Mouse (Mus musculus) lung, postnatal 0 days (tissue): ENCODE measurements at regions not wholly inside any gene's neighbourhood (a gene's known extent, or its start where the extent isn't known, plus 50 kb on each side); places are given as distances from the start of the nearest gene placed in this dataset.

Experiments
- ATAC-seq: fragments of 200-750 bp; cut with Nextera tagmentation; 2 replicates; pipeline ENCODE4 v1.8.0; 2017; ENCODE audit warnings: moderate library complexity
- DNase-seq: peaks from one replicate; pipeline ENCODE4 v3.0.0-alpha.2; 2016; ENCODE audit warnings: low spot score
- H3K27ac ChIP-seq: fragments of 300-500 bp; sonication (generic); 2 replicates; pipeline ENCODE4 v1.5.1; 2014; ENCODE audit warnings: antibody characterized with exemption, mild to moderate bottlenecking, low read length, mixed read lengths
- H3K27me3 ChIP-seq: fragments of 300-500 bp; sonication (generic); replicated peaks from 2 replicates; pipeline ENCODE4 v1.6.1; 2014; ENCODE audit warnings: low read length, mixed read lengths; ENCODE audit not compliant: insufficient read depth
- H3K36me3 ChIP-seq: fragments of 300-500 bp; sonication (generic); 2 replicates; pipeline ENCODE4 v1.6.1; 2014; ENCODE audit warnings: low read length, mixed read lengths; ENCODE audit not compliant: insufficient read depth
- H3K4me1 ChIP-seq: fragments of 300-500 bp; sonication (generic); 2 replicates; pipeline ENCODE4 v1.6.1; 2014; ENCODE audit warnings: antibody characterized with exemption, low read depth, low read length, mixed read lengths; ENCODE audit not compliant: insufficient read depth
- H3K4me2 ChIP-seq: fragments of 300-500 bp; sonication (generic); replicated peaks from 2 replicates; pipeline ENCODE4 v1.6.1; 2014; ENCODE audit warnings: low read depth, mild to moderate bottlenecking, low read length, moderate library complexity, mixed read lengths
- H3K4me3 ChIP-seq: fragments of 300-500 bp; sonication (generic); 2 replicates; pipeline ENCODE4 v1.5.1; 2014; ENCODE audit warnings: low read depth, low read length
- H3K9ac ChIP-seq: fragments of 300-500 bp; sonication (generic); replicated peaks from 2 replicates; pipeline ENCODE4 v1.6.1; 2014; ENCODE audit warnings: low read depth, mild to moderate bottlenecking
- H3K9me3 ChIP-seq: fragments of 300-500 bp; sonication (generic); 2 replicates; pipeline ENCODE4 v1.6.1; 2016; ENCODE audit warnings: low read length, mixed read lengths
- CTCF ChIP-seq: IDR thresholded peaks from 2 replicates; pipeline ENCODE4 v1.5.1; 2016; ENCODE audit warnings: antibody characterized with exemption, mild to moderate bottlenecking
- EP300 ChIP-seq: IDR thresholded peaks from 2 replicates; pipeline ENCODE4 v1.6.1; 2016; ENCODE audit warnings: antibody characterized with exemption, mild to moderate bottlenecking, control low read depth
- WGBS: fragments of 180-500 bp; shearing (Covaris S2); extraction: QIAGEN DNeasy Blood & Tissue Kit; methylation state at CpG from one replicate; pipeline ENCODE4 v1.1.7; 2014; 5-methylcytosine and 5-hydroxymethylcytosine counted together

DNA sequence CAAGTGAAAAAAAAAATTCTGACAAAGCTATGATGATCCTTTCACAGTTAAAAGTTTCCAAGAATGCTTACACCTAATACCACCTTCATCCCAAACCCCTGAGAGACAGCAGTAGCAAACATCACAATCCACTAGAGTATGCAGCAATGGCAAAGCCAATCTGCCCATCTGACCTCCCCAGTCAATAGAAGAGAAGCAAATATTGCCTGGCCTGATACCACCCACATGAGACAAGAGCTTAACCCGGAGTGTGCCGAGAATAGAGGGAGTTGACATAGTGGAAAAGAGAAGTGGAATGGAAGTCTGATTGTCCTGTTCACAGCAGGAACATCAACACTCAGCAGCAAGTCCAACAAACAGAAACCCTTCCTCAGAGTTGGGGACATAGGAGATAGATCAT is 219.9 kb upstream of the Pou3f3 start:
- H3K9ac ChIP-seq: no peak overlapping the region
- no peak for ATAC-seq
- DNase-seq: no peak
- H3K4me3 ChIP-seq: no peak overlapping the region
- no peak for TF ChIP-seq CTCF
- no peak for TF ChIP-seq EP300
- H3K36me3 ChIP-seq: no peaks in the 10 kb centered on the region
- H3K27me3 ChIP-seq: no peaks in the 10 kb centered on the region
- H3K4me1 ChIP-seq: no peaks in the 10 kb centered on the region
- H3K9me3 ChIP-seq: no peaks in the 10 kb centered on the region
- 57% methylated on average over 2 of the region's 2 CpGs for whole genome bisulfite sequencing
- no peak overlapping the region for H3K27ac ChIP-seq
- no peak overlapping the region for H3K4me2 ChIP-seq

DNA sequence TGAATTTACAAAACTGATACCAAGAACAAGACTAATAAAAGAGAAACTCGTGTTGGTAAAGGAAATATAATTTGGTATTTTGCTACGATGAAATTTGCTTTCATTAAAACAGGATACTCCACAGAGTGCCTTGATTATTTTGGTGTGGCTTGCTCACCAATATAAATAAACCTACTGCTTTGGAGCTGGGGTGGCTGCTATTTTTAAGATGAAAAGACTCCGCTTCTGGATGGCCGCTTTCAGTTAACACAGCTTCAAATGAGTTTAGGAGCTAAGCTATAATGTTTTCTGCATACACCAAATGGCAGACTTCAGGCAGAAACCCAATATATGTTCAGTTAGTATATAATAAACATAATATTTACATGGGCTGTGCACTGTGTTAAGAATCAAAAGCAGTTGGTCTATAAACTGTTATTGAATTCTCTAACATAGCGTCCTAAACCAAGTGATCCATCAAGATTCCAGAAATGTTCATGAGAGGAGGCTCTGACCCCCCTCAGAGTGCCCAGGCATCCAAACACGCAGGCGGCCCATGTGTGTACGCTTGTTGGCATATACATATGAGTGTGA is 215.1 kb upstream of the Pou3f3 start:
- Histone ChIP-seq H3K9ac (no peak overlapping the region), H3K27ac (no peak overlapping the region), H3K4me2 (no peak overlapping the region), H3K9me3 (no peaks in the 10 kb centered on the region), H3K4me1 (no peaks in the 10 kb centered on the region), H3K4me3 (no peak overlapping the region), H3K27me3 (no peaks in the 10 kb centered on the region), H3K36me3 (no peaks in the 10 kb centered on the region)
- ATAC-seq: no peak
- no peak for DNase-seq
- TF ChIP-seq EP300 (no peak), CTCF (no peak)
- WGBS: 47% methylated on average over 8 of the region's 8 CpGs

DNA sequence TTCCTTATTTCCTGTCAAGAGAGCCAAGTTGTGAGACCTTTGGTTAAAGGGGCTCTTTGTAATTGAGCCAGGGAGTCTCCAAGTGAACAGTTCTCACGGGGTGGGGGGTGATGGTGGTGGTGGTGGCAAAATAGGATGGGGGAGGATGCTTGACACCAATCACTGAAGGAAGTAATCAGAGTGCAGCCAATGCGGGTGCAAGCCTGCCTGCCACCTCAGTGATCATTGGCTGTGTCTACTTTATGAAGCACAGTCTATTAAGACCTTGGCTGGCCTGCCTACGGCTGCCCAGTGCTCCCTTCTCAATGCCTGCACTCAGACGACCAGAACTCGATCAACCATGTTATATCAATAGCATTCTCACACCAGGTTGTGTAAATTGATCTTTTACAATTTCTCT is 206.0 kb upstream of the Pou3f3 start:
- TF ChIP-seq EP300 (no peak), CTCF (no peak)
- ATAC-seq (no peak), DNase-seq (no peak)
- Histone ChIP-seq H3K9ac (no peak overlapping the region), H3K4me1 (no peaks in the 10 kb centered on the region), H3K4me2 (no peak overlapping the region), H3K4me3 (no peak overlapping the region), H3K27me3 (no peaks in the 10 kb centered on the region), H3K36me3 (no peaks in the 10 kb centered on the region), H3K9me3 (no peaks in the 10 kb centered on the region), H3K27ac (no peak overlapping the region)
- 76% methylated on average over 5 of the region's 5 CpGs for WGBS

DNA sequence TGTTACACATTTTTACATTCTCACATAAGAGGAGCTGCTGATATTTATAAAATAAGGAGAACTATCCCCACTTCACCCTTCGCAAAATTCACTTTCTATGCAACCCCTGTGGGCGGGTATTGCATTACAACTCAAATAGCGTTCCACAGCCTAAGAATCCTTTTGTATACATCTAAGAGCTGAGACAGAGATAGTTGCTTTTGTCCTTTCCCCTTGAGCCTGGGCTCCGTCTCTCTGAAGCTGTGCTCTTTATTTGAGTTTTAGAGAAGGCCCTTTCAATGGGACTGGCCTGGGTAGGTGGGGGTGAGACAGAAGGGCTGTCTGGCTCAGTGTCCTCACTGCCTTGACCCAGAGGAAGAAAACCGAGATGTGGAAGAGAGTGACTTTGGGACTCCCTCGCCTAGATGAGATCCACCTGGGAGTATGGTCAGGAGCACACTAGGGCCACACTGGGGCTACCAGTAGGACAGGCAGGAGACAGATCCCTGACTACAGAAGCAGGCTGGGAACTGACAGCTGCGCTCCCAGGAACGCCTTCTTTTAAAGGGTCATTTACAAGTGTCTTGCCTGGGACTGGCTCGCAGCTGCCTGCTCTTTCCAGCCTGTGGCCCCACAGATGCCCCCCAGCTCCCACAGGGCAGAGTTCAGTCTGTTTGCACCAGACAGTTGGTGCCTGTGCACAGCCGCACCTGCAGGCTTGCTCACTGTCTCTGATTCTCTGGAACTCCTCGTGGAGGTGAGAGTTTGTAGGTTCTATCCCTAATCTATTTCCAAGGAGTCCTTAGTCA is 204.5 kb upstream of the Pou3f3 start:
- no peaks in the 10 kb centered on the region for H3K27me3 ChIP-seq
- no peaks in the 10 kb centered on the region for H3K9me3 ChIP-seq
- 23% methylated on average over 11 of the region's 11 CpGs for WGBS
- no peak for ATAC-seq
- no peaks in the 10 kb centered on the region for H3K36me3 ChIP-seq
- H3K4me3 ChIP-seq: no peak overlapping the region
- no peak for DNase-seq
- peak overlapping the region; percentile 52 for H3K4me2 ChIP-seq
- no peak for TF ChIP-seq EP300
- H3K4me1 ChIP-seq: no peaks in the 10 kb centered on the region
- H3K27ac ChIP-seq: no peak overlapping the region
- no peak overlapping the region for H3K9ac ChIP-seq

DNA sequence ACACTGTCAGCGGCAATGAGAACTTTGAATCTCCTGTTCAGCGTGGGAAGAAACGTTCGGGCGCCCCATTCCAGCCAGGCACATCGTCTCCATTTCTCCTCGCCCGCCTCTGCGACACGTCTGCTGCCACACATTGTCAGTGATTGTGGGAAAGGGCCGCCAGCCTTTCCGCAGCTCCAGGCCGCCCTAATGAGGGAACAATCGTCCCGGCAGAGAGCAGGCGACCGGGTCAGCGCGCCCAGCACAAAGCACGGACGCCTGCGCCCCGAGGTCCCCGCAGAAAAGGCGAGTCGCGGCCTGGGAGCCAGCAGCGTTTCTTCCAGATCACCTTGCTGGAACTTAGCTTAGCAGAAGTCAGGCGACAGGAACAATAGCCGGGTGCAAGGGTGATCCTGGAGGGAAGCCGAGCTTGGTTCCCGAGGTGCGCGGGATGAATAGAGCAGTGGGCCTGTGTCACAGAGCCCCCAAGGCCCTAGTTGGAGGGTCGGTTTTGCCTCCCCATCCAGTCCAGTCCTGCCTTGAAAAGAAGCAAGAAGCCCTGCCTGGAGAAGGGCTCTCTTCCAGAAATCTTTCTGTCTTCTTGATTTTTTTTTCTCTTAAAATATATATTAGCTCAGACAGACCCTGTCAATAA is 203.8 kb upstream of the Pou3f3 start:
- WGBS: 5% methylated on average over 35 of the region's 35 CpGs
- TF ChIP-seq EP300 (no peak), CTCF (no peak)
- H3K4me3 ChIP-seq: peak overlapping the region; percentile 10; the same call in 1 of the 2 replicates
- peak overlapping the region; percentile 52 for H3K4me2 ChIP-seq
- no peak overlapping the region for H3K9ac ChIP-seq
- no peaks in the 10 kb centered on the region for H3K36me3 ChIP-seq
- H3K4me1 ChIP-seq: no peaks in the 10 kb centered on the region
- no peak overlapping the region for H3K27ac ChIP-seq
- ATAC-seq: no peak
- DNase-seq: no peak
- no peaks in the 10 kb centered on the region for H3K27me3 ChIP-seq
- no peaks in the 10 kb centered on the region for H3K9me3 ChIP-seq

DNA sequence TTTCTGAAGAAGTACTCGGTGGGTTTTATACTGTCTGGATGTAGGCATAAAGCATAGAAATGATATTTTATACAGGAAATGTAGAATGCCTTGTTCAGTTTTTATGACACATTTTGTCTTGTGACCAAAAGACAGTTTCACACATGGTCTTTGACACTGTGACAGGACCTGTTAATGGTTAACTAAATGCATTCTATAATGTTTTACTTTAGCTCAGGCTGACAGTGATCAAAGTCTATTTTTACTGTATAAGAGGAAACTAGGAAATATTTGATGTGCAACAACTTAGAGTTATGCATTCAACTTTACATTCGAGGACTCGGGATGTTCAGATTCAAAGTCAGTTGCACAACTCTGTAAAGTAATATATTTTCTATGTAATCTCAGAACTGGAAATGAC is 199.5 kb upstream of the Pou3f3 start:
- Histone ChIP-seq H3K4me2 (no peak overlapping the region), H3K9ac (no peak overlapping the region), H3K4me3 (no peak overlapping the region), H3K27me3 (no peaks in the 10 kb centered on the region), H3K4me1 (no peaks in the 10 kb centered on the region), H3K36me3 (no peaks in the 10 kb centered on the region), H3K9me3 (no peaks in the 10 kb centered on the region), H3K27ac (no peak overlapping the region)
- 59% methylated on average over 3 of the region's 3 CpGs for WGBS
- no peak for DNase-seq
- TF ChIP-seq EP300 (no peak), CTCF (no peak)
- no peak for ATAC-seq
